In genomic region chr17:31775966-31776365, GRCm38 (mm10) we compare ENCODE assay signal across 22 mouse cellular contexts.
DNase-seq lines count a peak whose midpoint lies in the region; ATAC-seq and TF ChIP-seq lines count a peak whose summit lies in the region.
"Had no signal": no experiment of that assay in that cellular context is flagged by ENCODE, and none has a peak within 500 bp of the region (broad histone marks: within the 10 kb centered on the region; RNA-seq: fewer than 3 reads in every experiment).

No protein-coding gene starts in this region.

- no peaks in the 10 kb centered on the region for H3K9me3 ChIP-seq in heart, embryonic 10.5 days
- no peaks in the 10 kb centered on the region for H3K9me3 ChIP-seq in lung, embryonic 16.5 days (ENCODE audit: control insufficient read depth, low read length)
- no peaks in the 10 kb centered on the region for H3K9me3 ChIP-seq in embryonic facial prominence, embryonic 15.5 days (replicated peaks)
- no peaks in the 10 kb centered on the region for H3K9me3 ChIP-seq in stomach, postnatal 0 days (ENCODE audit: control insufficient read depth, low read length)
- H3K9me3 ChIP-seq: embryonic facial prominence, embryonic 13.5 days; forebrain, embryonic 15.5 days; hindbrain, embryonic 12.5 days; hindbrain, embryonic 15.5 days had no signal

- WGBS in heart, embryonic 10.5 days, result 92% methylated on average over 3 of the region's 3 CpGs
- 78% methylated on average over 3 of the region's 3 CpGs for WGBS in lung, embryonic 16.5 days
- WGBS in lung, adult 2 months, result 77% methylated on average over 3 of the region's 3 CpGs
- 84% methylated on average over 3 of the region's 3 CpGs for WGBS in embryonic facial prominence, embryonic 15.5 days
- 51% methylated on average over 3 of the region's 3 CpGs for WGBS in stomach, postnatal 0 days

- no peak overlapping the region for H3K9ac ChIP-seq in lung, embryonic 16.5 days (ENCODE audit: low read length)
- no peak overlapping the region for H3K9ac ChIP-seq in embryonic facial prominence, embryonic 15.5 days
- H3K9ac ChIP-seq in stomach, postnatal 0 days (ENCODE audit: low read length), result no peak overlapping the region
- H3K9ac ChIP-seq: embryonic facial prominence, embryonic 13.5 days; forebrain, embryonic 15.5 days; heart, embryonic 13.5 days; hindbrain, embryonic 12.5 days; hindbrain, embryonic 15.5 days had no signal

- H3K27me3 ChIP-seq in heart, embryonic 10.5 days (ENCODE audit: insufficient read depth, poor library complexity, severe bottlenecking), result no peaks in the 10 kb centered on the region
- H3K27me3 ChIP-seq in lung, embryonic 16.5 days (ENCODE audit: control insufficient read depth, insufficient read depth, low read depth, low read length), result no peaks in the 10 kb centered on the region
- no peaks in the 10 kb centered on the region for H3K27me3 ChIP-seq in embryonic facial prominence, embryonic 15.5 days
- no peaks in the 10 kb centered on the region for H3K27me3 ChIP-seq in stomach, postnatal 0 days (ENCODE audit: control insufficient read depth, insufficient read depth, low read length)
- H3K27me3 ChIP-seq: CH12.LX; embryonic facial prominence, embryonic 13.5 days; forebrain, embryonic 15.5 days; heart, embryonic 13.5 days; hindbrain, embryonic 12.5 days; hindbrain, embryonic 15.5 days had no signal

- TF ChIP-seq EP300 in stomach, postnatal 0 days (optimal IDR thresholded peaks at IDR 0.05), result no peak

- TF ChIP-seq POLR2A in lung, adult 2 months (IDR thresholded peaks at IDR 0.05; ENCODE audit: borderline replicate concordance, extremely low read depth, low read depth, low read length), result no peak

- intact Hi-C loops in heart, postnatal 14 days (cut with DNase I), result no loop called here

- no peak for DNase-seq in heart, embryonic 10.5 days (ENCODE audit: low spot score)
- no peak for DNase-seq in heart, postnatal 14 days
- DNase-seq in lung, adult 2 months, result no peak
- DNase-seq in stomach, postnatal 0 days (ENCODE audit: low spot score), result peak; percentile 54
- no peak for DNase-seq in embryo, embryonic 9.5 days (ENCODE audit: extremely low spot score)
- DNase-seq: adrenal gland, adult 2 months; adrenal gland, postnatal 25 days; B cell, adult 2 months; cerebellum, adult 11-12 months; cerebellum, adult 8-10 months; cerebellum, postnatal 10 days; cerebellum, postnatal 36 days; gastrocnemius, postnatal 25 days; heart, adult 18-20 months had no signal

- ATAC-seq in lung, embryonic 16.5 days (ENCODE audit: low read depth), result no peak
- ATAC-seq in embryonic facial prominence, embryonic 15.5 days (ENCODE audit: insufficient number of reproducible peaks, low FRiP score, low TSS enrichment, low read depth), result no peak
- ATAC-seq in stomach, postnatal 0 days (ENCODE audit: low FRiP score, low TSS enrichment), result peak; percentile 64
- ATAC-seq: forebrain, embryonic 15.5 days had no signal

- no peak for TF ChIP-seq CTCF in lung, adult 2 months (IDR thresholded peaks at IDR 0.05; ENCODE audit: insufficient read depth, low read length)
- TF ChIP-seq CTCF in stomach, postnatal 0 days (IDR thresholded peaks at IDR 0.05; ENCODE audit: low read depth), result no peak

- H3K27ac ChIP-seq in heart, embryonic 10.5 days, result peak overlapping the region; percentile 30; the same call in 1 of the 2 replicates
- peak overlapping the region; percentile 28; the same call in 1 of the 2 replicates for H3K27ac ChIP-seq in lung, embryonic 16.5 days (ENCODE audit: low read length)
- peak overlapping the region; percentile 88; the same call in 1 of the 2 replicates for H3K27ac ChIP-seq in embryonic facial prominence, embryonic 15.5 days (replicated peaks)
- H3K27ac ChIP-seq in stomach, postnatal 0 days (replicated peaks), result peak overlapping the region; percentile 84
- H3K27ac ChIP-seq: forebrain, embryonic 15.5 days; hindbrain, embryonic 12.5 days; hindbrain, embryonic 15.5 days had no signal

- no peaks in the 10 kb centered on the region for H3K36me3 ChIP-seq in heart, embryonic 10.5 days
- H3K36me3 ChIP-seq in lung, embryonic 16.5 days (ENCODE audit: control insufficient read depth, insufficient read depth, low read length), result no peaks in the 10 kb centered on the region
- no peaks in the 10 kb centered on the region for H3K36me3 ChIP-seq in embryonic facial prominence, embryonic 15.5 days
- H3K36me3 ChIP-seq in stomach, postnatal 0 days (ENCODE audit: control insufficient read depth, insufficient read depth, low read length), result no peaks in the 10 kb centered on the region
- H3K36me3 ChIP-seq: embryonic facial prominence, embryonic 13.5 days; forebrain, embryonic 15.5 days; heart, embryonic 13.5 days; hindbrain, embryonic 12.5 days; hindbrain, embryonic 15.5 days had no signal

- H3K4me1 ChIP-seq in heart, embryonic 10.5 days, result peaks cover 25% of the 10 kb centered on the region
- H3K4me1 ChIP-seq in lung, embryonic 16.5 days (replicated peaks; ENCODE audit: control insufficient read depth, insufficient read depth, low read length), result peaks cover 34% of the 10 kb centered on the region
- 0 out of 2 replicates have a peak, but pooled peaks cover 2% of the 10 kb centered on the region for H3K4me1 ChIP-seq in lung, adult 2 months (ENCODE audit: control insufficient read depth, insufficient read depth, low read length)
- H3K4me1 ChIP-seq in embryonic facial prominence, embryonic 15.5 days, result peaks cover 31% of the 10 kb centered on the region
- H3K4me1 ChIP-seq in stomach, postnatal 0 days (replicated peaks; ENCODE audit: control insufficient read depth, insufficient read depth), result peaks cover 13% of the 10 kb centered on the region

- no peak overlapping the region for H3K4me2 ChIP-seq in lung, embryonic 16.5 days (ENCODE audit: low read depth, low read length)
- H3K4me2 ChIP-seq in embryonic facial prominence, embryonic 15.5 days (replicated peaks), result no peak overlapping the region
- H3K4me2 ChIP-seq in stomach, postnatal 0 days (replicated peaks; ENCODE audit: low read depth), result no peak overlapping the region
- H3K4me2 ChIP-seq: embryonic facial prominence, embryonic 13.5 days; forebrain, embryonic 15.5 days; heart, embryonic 13.5 days; hindbrain, embryonic 12.5 days; hindbrain, embryonic 15.5 days had no signal

- no peak overlapping the region for H3K4me3 ChIP-seq in heart, embryonic 10.5 days
- no peak overlapping the region for H3K4me3 ChIP-seq in lung, embryonic 16.5 days (ENCODE audit: low read length)
- H3K4me3 ChIP-seq in lung, adult 2 months (replicated peaks; ENCODE audit: extremely low read depth, low read depth, low read length), result no peak overlapping the region
- H3K4me3 ChIP-seq in embryonic facial prominence, embryonic 15.5 days (replicated peaks), result no peak overlapping the region
- no peak overlapping the region for H3K4me3 ChIP-seq in stomach, postnatal 0 days (ENCODE audit: low read depth, low read length)
- H3K4me3 ChIP-seq: embryonic facial prominence, embryonic 13.5 days; forebrain, embryonic 15.5 days; heart, embryonic 13.5 days; hindbrain, embryonic 12.5 days; hindbrain, embryonic 15.5 days had no signal

Comparison
In these comparisons a context has a peak if more than half of its experiments do, and no peak if none do; other contexts are left out.
1. H3K27ac ChIP-seq: peak in every context shown above with its lines; median percentile 88 in embryonic facial prominence, embryonic 15.5 days; 84 in stomach, postnatal 0 days; 30 in heart, embryonic 10.5 days; 28 in lung, embryonic 16.5 days.